Mouse (Mus musculus) thymus, adult 2 months (tissue): ENCODE results near the gene Cacna1c.

Experiments
- CTCF ChIP-seq: fragments of 200-500 bp; IDR thresholded peaks from 2 replicates; pipeline ENCODE4 v1.5.1; 2012; ENCODE audit warnings: mild to moderate bottlenecking, control low read depth, low read length, moderate library complexity, borderline replicate concordance; ENCODE audit not compliant: control insufficient read depth, poor library complexity, insufficient read depth; ENCODE audit errors: extremely low read depth
- POLR2A ChIP-seq: fragments of 200-500 bp; IDR thresholded peaks from 2 replicates; pipeline ENCODE4 v1.6.1; 2012; ENCODE audit warnings: mild to moderate bottlenecking, low read length, control low read depth, moderate library complexity; ENCODE audit not compliant: control insufficient read depth, poor library complexity, insufficient read depth; ENCODE audit errors: extremely low read depth

DNA sequence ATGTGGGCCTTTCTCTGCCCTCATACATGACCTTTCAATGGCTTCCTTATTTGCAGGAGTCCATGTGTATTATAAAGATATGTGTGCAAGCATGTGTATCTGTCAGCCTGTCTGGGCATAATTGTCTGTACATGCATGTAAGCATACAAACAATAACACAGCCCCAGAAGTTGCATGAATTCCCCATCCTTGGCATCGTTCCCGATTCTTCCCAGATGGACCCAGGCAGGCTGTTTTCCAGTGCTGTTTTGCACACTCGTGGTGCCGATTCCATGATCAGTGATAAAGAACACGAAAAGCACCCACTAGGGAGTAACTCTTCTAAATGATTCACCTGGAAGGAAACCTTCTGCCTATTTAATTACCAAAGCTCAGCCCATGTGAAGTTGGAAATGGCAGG, 156.9 kb downstream of the Cacna1c start:
- TF ChIP-seq CTCF (no peak), POLR2A (no peak)
